In the genomic region with DNA sequence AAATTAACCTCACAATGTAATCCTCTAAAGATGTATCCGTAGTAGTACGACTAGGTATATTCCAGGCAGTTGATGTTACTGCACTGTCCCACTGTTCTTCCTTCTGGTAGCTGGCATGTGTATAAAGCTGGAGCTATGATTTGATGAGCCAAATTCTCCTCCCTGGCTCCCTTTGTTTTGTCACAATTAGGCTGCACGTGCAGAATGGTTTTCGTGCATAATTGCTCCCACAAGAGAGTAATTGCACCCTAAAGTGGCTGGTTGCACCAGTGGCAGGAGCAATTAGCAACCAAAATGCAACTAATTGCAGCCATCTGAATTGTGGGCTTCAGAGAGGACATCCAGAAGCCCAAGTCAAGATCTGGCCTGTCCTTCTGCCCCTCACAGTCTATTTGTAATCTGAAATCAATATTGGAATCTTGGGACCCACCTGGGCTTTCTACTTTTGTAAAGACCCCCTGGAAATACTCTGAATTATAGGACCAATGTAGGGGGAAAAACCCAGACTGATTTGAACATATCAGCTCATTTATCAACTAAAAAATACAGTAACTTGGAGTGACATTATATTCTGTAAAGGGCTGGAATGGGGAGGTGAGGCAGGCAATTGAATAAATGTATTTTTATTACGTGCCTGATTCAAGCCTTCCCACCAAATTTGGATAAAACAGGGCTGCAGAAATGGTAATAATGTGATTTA, we compare ENCODE assay signal across 19 mouse cellular contexts.
DNase-seq lines count a peak whose midpoint lies in the region; ATAC-seq and TF ChIP-seq lines count a peak whose summit lies in the region.
"Had no signal": no experiment of that assay in that cellular context is flagged by ENCODE, and none has a peak within 500 bp of the region (broad histone marks: within the 10 kb centered on the region; RNA-seq: fewer than 3 reads in every experiment).

No protein-coding gene starts in this region.

- no peak overlapping the region for H3K9ac ChIP-seq in forebrain, embryonic 14.5 days (ENCODE audit: low read length)
- no peak overlapping the region for H3K9ac ChIP-seq in neural tube, embryonic 14.5 days (replicated peaks; ENCODE audit: low read depth, low read length)
- H3K9ac ChIP-seq: lung, embryonic 14.5 days; stomach, embryonic 15.5 days had no signal

- 18% methylated on average over 5 of the region's 5 CpGs for WGBS in forebrain, embryonic 14.5 days
- 33% methylated on average over 5 of the region's 5 CpGs for WGBS in neural tube, embryonic 14.5 days

- 0 out of 2 replicates have a peak overlapping the region, but pooled peaks have one; percentile 23 for H3K27ac ChIP-seq in layer of hippocampus, adult 2 months
- H3K27ac ChIP-seq in forebrain, embryonic 14.5 days (ENCODE audit: low read depth, low read length), result peak overlapping the region; percentile 76
- H3K27ac ChIP-seq in neural tube, embryonic 14.5 days (ENCODE audit: low read depth, low read length), result peak overlapping the region; percentile 7; the same call in 1 of the 2 replicates
- H3K27ac ChIP-seq: heart, embryonic 10.5 days; stomach, embryonic 15.5 days had no signal

- H3K4me1 ChIP-seq in forebrain, embryonic 14.5 days (ENCODE audit: control insufficient read depth, insufficient read depth, low read length), result peaks cover 15% of the 10 kb centered on the region
- no peaks in the 10 kb centered on the region for H3K4me1 ChIP-seq in neural tube, embryonic 14.5 days (ENCODE audit: control insufficient read depth, insufficient read depth, low read length)
- H3K4me1 ChIP-seq: stomach, embryonic 15.5 days had no signal

- no peaks in the 10 kb centered on the region for H3K9me3 ChIP-seq in forebrain, embryonic 14.5 days (replicated peaks; ENCODE audit: control insufficient read depth, low read length)
- H3K9me3 ChIP-seq in neural tube, embryonic 14.5 days (ENCODE audit: control insufficient read depth, low read length), result no peaks in the 10 kb centered on the region
- H3K9me3 ChIP-seq: heart, embryonic 10.5 days; stomach, embryonic 15.5 days had no signal

- H3K27me3 ChIP-seq in forebrain, embryonic 14.5 days (replicated peaks; ENCODE audit: control insufficient read depth, insufficient read depth, low read length), result no peaks in the 10 kb centered on the region
- no peaks in the 10 kb centered on the region for H3K27me3 ChIP-seq in neural tube, embryonic 14.5 days (ENCODE audit: control insufficient read depth, insufficient read depth, low read length)
- H3K27me3 ChIP-seq: stomach, embryonic 15.5 days had no signal

- H3K4me3 ChIP-seq in layer of hippocampus, adult 2 months, result no peak overlapping the region
- no peak overlapping the region for H3K4me3 ChIP-seq in forebrain, embryonic 14.5 days (ENCODE audit: low read depth, low read length)
- no peak overlapping the region for H3K4me3 ChIP-seq in neural tube, embryonic 14.5 days (ENCODE audit: low read depth, low read length)
- H3K4me3 ChIP-seq: heart, embryonic 10.5 days; stomach, embryonic 15.5 days had no signal

- intact Hi-C loops in left cerebral cortex, postnatal 25 days (cut with DNase I), result no loop called here

- TF ChIP-seq POLR2A in brain, embryonic 14.5 days (IDR thresholded peaks at IDR 0.05; ENCODE audit: borderline replicate concordance, extremely low read depth, insufficient read depth, insufficient read length, poor library complexity, severe bottlenecking), result no peak

- TF ChIP-seq CTCF in layer of hippocampus, adult 2 months (conservative IDR thresholded peaks at IDR 0.05), result no peak
- no peak for TF ChIP-seq CTCF in brain, embryonic 14.5 days (IDR thresholded peaks at IDR 0.05; ENCODE audit: borderline replicate concordance, extremely low read depth, insufficient read depth, insufficient read length)

- DNase-seq in layer of hippocampus, adult 2 months (ENCODE audit: low spot score in 2 of 2), result no peak
- no peak for DNase-seq in layer of hippocampus, adult 9-10 months (ENCODE audit: low spot score)
- peak; percentile 94 for DNase-seq in brain, embryonic 14.5 days (ENCODE audit: low read depth)
- peak; percentile 91 for DNase-seq in forebrain, embryonic 14.5 days (ENCODE audit: low spot score)
- DNase-seq in left cerebral cortex, postnatal 25 days (ENCODE audit: low spot score in 2 of 2), result no peak
- DNase-seq: adrenal gland, postnatal 10 days; cerebellum, postnatal 25 days; gastrocnemius, postnatal 10 days; heart, postnatal 14 days; left cerebral cortex, postnatal 4 days; spleen, adult 18-20 months; thymus, postnatal 25 days had no signal

- no peak overlapping the region for H3K4me2 ChIP-seq in forebrain, embryonic 14.5 days (ENCODE audit: low read length)
- H3K4me2 ChIP-seq in neural tube, embryonic 14.5 days (ENCODE audit: low read depth, low read length), result no peak overlapping the region
- H3K4me2 ChIP-seq: liver, embryonic 11.5 days; lung, embryonic 14.5 days; stomach, embryonic 15.5 days had no signal

- peak; percentile 92 for ATAC-seq in forebrain, embryonic 14.5 days
- ATAC-seq in neural tube, embryonic 14.5 days (ENCODE audit: low read depth), result peak; percentile 90
- no peak for ATAC-seq in CD4-positive, CD25-positive, alpha-beta regulatory T cell, adult 4 months
- ATAC-seq: intestine, embryonic 16.5 days had no signal

- H3K36me3 ChIP-seq in forebrain, embryonic 14.5 days (ENCODE audit: control insufficient read depth, insufficient read depth, low read length), result no peaks in the 10 kb centered on the region
- no peaks in the 10 kb centered on the region for H3K36me3 ChIP-seq in neural tube, embryonic 14.5 days (ENCODE audit: control insufficient read depth, insufficient read depth, low read length)
- H3K36me3 ChIP-seq: heart, embryonic 10.5 days; stomach, embryonic 15.5 days had no signal

Comparison
In these comparisons a context has a peak if more than half of its experiments do, and no peak if none do; other contexts are left out.
1. DNase-seq: peak in brain, embryonic 14.5 days (single experiment) and forebrain, embryonic 14.5 days (single experiment); none in layer of hippocampus, adult 2 months (0 of 2), layer of hippocampus, adult 9-10 months (single experiment) and left cerebral cortex, postnatal 25 days (0 of 2).
2. H3K27ac ChIP-seq: peak in every context shown above with its lines; median percentile 76 in forebrain, embryonic 14.5 days; 23 in layer of hippocampus, adult 2 months; 7 in neural tube, embryonic 14.5 days.